Mouse (Mus musculus) embryonic facial prominence, embryonic 12.5 days (tissue): ENCODE data around the gene Fscn1. TPM values are rescaled to one million over a fixed set of nuclear protein-coding genes. Genes with fewer than 3 reads are reported as not detected.

Source experiments
- ATAC-seq: fragments of 200-750 bp; cut with Nextera tagmentation; 2 replicates; pipeline ENCODE4 v1.8.0; 2017; ENCODE audit not compliant: insufficient number of reproducible peaks, insufficient read depth, low FRiP score, low TSS enrichment
- H3K27ac ChIP-seq: fragments of 300-500 bp; sonication (generic); 2 replicates; pipeline ENCODE4 v1.5.1; 2016; ENCODE audit warnings: mild to moderate bottlenecking
- H3K27me3 ChIP-seq: fragments of 300-500 bp; sonication (generic); 2 replicates; pipeline ENCODE4 v1.6.1; 2016; ENCODE audit warnings: mild to moderate bottlenecking, moderate library complexity
- H3K36me3 ChIP-seq: fragments of 300-500 bp; sonication (generic); 2 replicates; pipeline ENCODE4 v1.6.1; 2016; ENCODE audit warnings: mild to moderate bottlenecking
- H3K4me1 ChIP-seq: fragments of 300-500 bp; sonication (generic); 2 replicates; pipeline ENCODE4 v1.6.1; 2016
- H3K4me2 ChIP-seq: fragments of 300-500 bp; sonication (generic); replicated peaks from 2 replicates; pipeline ENCODE4 v1.6.1; 2016; ENCODE audit warnings: mild to moderate bottlenecking, moderate library complexity
- H3K4me3 ChIP-seq: fragments of 300-500 bp; sonication (generic); 2 replicates; pipeline ENCODE4 v1.5.1; 2016; ENCODE audit warnings: mild to moderate bottlenecking
- H3K9ac ChIP-seq: fragments of 300-500 bp; sonication (generic); 2 replicates; pipeline ENCODE4 v1.6.1; 2016; ENCODE audit warnings: mild to moderate bottlenecking, moderate library complexity
- H3K9me3 ChIP-seq: fragments of 300-500 bp; sonication (generic); 2 replicates; pipeline ENCODE4 v1.6.1; 2016; ENCODE audit warnings: mild to moderate bottlenecking, moderate library complexity
- WGBS: fragments of 180-500 bp; shearing (Covaris S2); methylation state at CpG from one replicate; pipeline ENCODE4 v1.1.7; 2016; 5-methylcytosine and 5-hydroxymethylcytosine counted together
- polyA plus RNA-seq: library from polyadenylated mRNA; unstranded; fragments of >200 nt; fragmentation: Nextera tagmentation; extraction: Ambion mirVana; gene quantifications from 2 replicates; pipeline ENCODE4 v1.2.1, GENCODE M21; 2016

The Fscn1 gene
- polyA plus RNA-seq, 1 experiment from 2014 or later, result 520 TPM

GRCm38 (mm10) chr5:142961398-142961880 is 1.3 kb downstream of the Fscn1 start:
- H3K4me2 ChIP-seq, result peak overlapping the region; percentile 96

GRCm38 (mm10) chr5:142961881-142962443 is 1.8 kb downstream of the Fscn1 start:
- H3K4me2 ChIP-seq, result peak overlapping the region; percentile 96
- H3K9ac ChIP-seq, result peak overlapping the region; percentile 100
- peak; percentile 52 for ATAC-seq
- peaks cover 35% of the 10 kb centered on the region for H3K4me1 ChIP-seq
- H3K4me3 ChIP-seq, result peak overlapping the region; percentile 100
- no peaks in the 10 kb centered on the region for H3K27me3 ChIP-seq
- no peaks in the 10 kb centered on the region for H3K9me3 ChIP-seq
- under 1% methylated on average over 43 of the region's 43 CpGs for WGBS
- H3K27ac ChIP-seq, result peak overlapping the region; percentile 98
- H3K36me3 ChIP-seq, result peaks cover 12% of the 10 kb centered on the region

More at GRCm38 (mm10) chr5:142961398-142961880, 1.3 kb downstream of the Fscn1 start:
- Histone ChIP-seq H3K4me1 (peaks cover 33% of the 10 kb centered on the region), H3K27me3 (no peaks in the 10 kb centered on the region), H3K4me3 (peak overlapping the region; percentile 100), H3K9ac (peak overlapping the region; percentile 100), H3K9me3 (no peaks in the 10 kb centered on the region), H3K27ac (peak overlapping the region; percentile 98), H3K36me3 (peaks cover 8% of the 10 kb centered on the region)
- 0% methylated on average over 15 of the region's 15 CpGs for WGBS
- no peak for ATAC-seq

- 3% methylated on average over 11 of the region's 11 CpGs for WGBS
- H3K27ac ChIP-seq, result peak overlapping the region; percentile 98
- 0 out of 2 replicates have a peak, but pooled peaks have one; percentile 2 for ATAC-seq
- H3K27me3 ChIP-seq, result no peaks in the 10 kb centered on the region
- peak overlapping the region; percentile 100 for H3K4me3 ChIP-seq
- peak overlapping the region; percentile 96 for H3K4me2 ChIP-seq
- peak overlapping the region; percentile 100 for H3K9ac ChIP-seq
- peaks cover 16% of the 10 kb centered on the region for H3K36me3 ChIP-seq
- H3K9me3 ChIP-seq, result no peaks in the 10 kb centered on the region
- peaks cover 35% of the 10 kb centered on the region for H3K4me1 ChIP-seq
Observed at GRCm38 (mm10) chr5:142962444-142962961, 2.4 kb downstream of the Fscn1 start.

GRCm38 (mm10) chr5:142963003-142963704 is 3.0 kb downstream of the Fscn1 start:
- H3K4me1 ChIP-seq, result peaks cover 35% of the 10 kb centered on the region
- no peak for ATAC-seq

GRCm38 (mm10) chr5:142963705-142964494 is 3.8 kb downstream of the Fscn1 start:
- peaks cover 35% of the 10 kb centered on the region for H3K4me1 ChIP-seq

More at GRCm38 (mm10) chr5:142963003-142963704, 3.0 kb downstream of the Fscn1 start:
- 8% methylated on average over 13 of the region's 13 CpGs for WGBS
- no peaks in the 10 kb centered on the region for H3K9me3 ChIP-seq
- H3K36me3 ChIP-seq, result peaks cover 21% of the 10 kb centered on the region
- no peaks in the 10 kb centered on the region for H3K27me3 ChIP-seq
- peak overlapping the region; percentile 100 for H3K4me3 ChIP-seq
- peak overlapping the region; percentile 96 for H3K4me2 ChIP-seq
- peak overlapping the region; percentile 100 for H3K9ac ChIP-seq
- peak overlapping the region; percentile 98 for H3K27ac ChIP-seq

GRCm38 (mm10) chr5:142964650-142965049 is 4.5 kb downstream of the Fscn1 start:
- WGBS, result 86% methylated on average over 6 of the region's 6 CpGs
- no peak for ATAC-seq
- H3K9ac ChIP-seq, result no peak overlapping the region
- no peaks in the 10 kb centered on the region for H3K27me3 ChIP-seq
- H3K4me3 ChIP-seq, result peak overlapping the region; percentile 100; the same call in 1 of the 2 replicates
- peaks cover 30% of the 10 kb centered on the region for H3K4me1 ChIP-seq
- peak overlapping the region; percentile 96 for H3K4me2 ChIP-seq
- H3K9me3 ChIP-seq, result no peaks in the 10 kb centered on the region
- peak overlapping the region; percentile 37 for H3K27ac ChIP-seq
- peaks cover 35% of the 10 kb centered on the region for H3K36me3 ChIP-seq

More at GRCm38 (mm10) chr5:142963705-142964494, 3.8 kb downstream of the Fscn1 start:
- peak overlapping the region; percentile 100 for H3K9ac ChIP-seq
- 46% methylated on average over 17 of the region's 17 CpGs for WGBS
- no peak for ATAC-seq
- H3K4me3 ChIP-seq, result peak overlapping the region; percentile 100
- peaks cover 28% of the 10 kb centered on the region for H3K36me3 ChIP-seq
- H3K27ac ChIP-seq, result peak overlapping the region; percentile 98
- peak overlapping the region; percentile 96 for H3K4me2 ChIP-seq
- H3K27me3 ChIP-seq, result no peaks in the 10 kb centered on the region
- no peaks in the 10 kb centered on the region for H3K9me3 ChIP-seq

GRCm38 (mm10) chr5:142968411-142968810 is 8.3 kb downstream of the Fscn1 start:
- 93% methylated on average over 14 of the region's 14 CpGs for WGBS
- no peak for ATAC-seq
- Histone ChIP-seq H3K9me3 (no peaks in the 10 kb centered on the region), H3K36me3 (peaks cover 72% of the 10 kb centered on the region), H3K4me2 (no peak overlapping the region), H3K27me3 (no peaks in the 10 kb centered on the region), H3K4me1 (peaks cover 23% of the 10 kb centered on the region), H3K27ac (no peak overlapping the region), H3K9ac (no peak overlapping the region), H3K4me3 (no peak overlapping the region)

GRCm38 (mm10) chr5:142973971-142974370 is 13.8 kb downstream of the Fscn1 start:
- WGBS, result 53% methylated on average over 3 of the region's 3 CpGs
- peak overlapping the region; percentile 64; the same call in 1 of the 2 replicates for H3K27ac ChIP-seq
- ATAC-seq, result no peak
- no peak overlapping the region for H3K4me2 ChIP-seq
- no peak overlapping the region for H3K9ac ChIP-seq
- H3K36me3 ChIP-seq, result peaks cover 51% of the 10 kb centered on the region
- H3K27me3 ChIP-seq, result no peaks in the 10 kb centered on the region
- H3K4me3 ChIP-seq, result no peak overlapping the region
- no peaks in the 10 kb centered on the region for H3K4me1 ChIP-seq
- H3K9me3 ChIP-seq, result no peaks in the 10 kb centered on the region

- Histone ChIP-seq H3K36me3 (peaks cover 45% of the 10 kb centered on the region), H3K27ac (peak overlapping the region; percentile 64), H3K4me2 (0 out of 2 replicates have a peak overlapping the region, but pooled peaks have one; percentile 7), H3K9ac (no peak overlapping the region), H3K27me3 (no peaks in the 10 kb centered on the region), H3K4me1 (no peaks in the 10 kb centered on the region), H3K4me3 (0 out of 2 replicates have a peak overlapping the region, but pooled peaks have one; percentile 5), H3K9me3 (no peaks in the 10 kb centered on the region)
- peak; percentile 64 for ATAC-seq
- WGBS, result 20% methylated on average over 18 of the region's 18 CpGs
Observed at GRCm38 (mm10) chr5:142974598-142975121, 14.5 kb downstream of the Fscn1 start.

- no peak overlapping the region for H3K9ac ChIP-seq
- WGBS, result 60% methylated on average over 5 of the region's 5 CpGs
- H3K9me3 ChIP-seq, result no peaks in the 10 kb centered on the region
- no peaks in the 10 kb centered on the region for H3K27me3 ChIP-seq
- no peak overlapping the region for H3K4me3 ChIP-seq
- no peak overlapping the region for H3K4me2 ChIP-seq
- 0 out of 2 replicates have a peak overlapping the region, but pooled peaks have one; percentile 11 for H3K27ac ChIP-seq
- ATAC-seq, result no peak
- H3K36me3 ChIP-seq, result peaks cover 27% of the 10 kb centered on the region
- no peaks in the 10 kb centered on the region for H3K4me1 ChIP-seq
Observed at GRCm38 (mm10) chr5:142976516-142976915, 16.4 kb downstream of the Fscn1 start.
